8 mouse cellular contexts compared by ENCODE assay signal in genomic region chr13:23571022-23571503, GRCm38 (mm10). TPM values are rescaled to one million over a fixed set of nuclear protein-coding genes. Genes with fewer than 3 reads are reported as not detected.
DNase-seq lines count a peak whose midpoint lies in the region; ATAC-seq and TF ChIP-seq lines count a peak whose summit lies in the region.

Hist1h2ae (minus strand) TSS chr13:23571220.
Hist1h2bg (plus strand) TSS chr13:23571396.

- peak within 1 kb of the TSS; percentile 75 for H3K4me2 ChIP-seq in forebrain, embryonic 13.5 days

- DNase-seq in MN1 (ENCODE audit: low spot score), result peak; percentile 94
- peak; percentile 51 for DNase-seq in heart, postnatal 25 days (ENCODE audit: low spot score)
- DNase-seq in layer of hippocampus, adult 2 months (ENCODE audit: low spot score in 2 of 2), result peak; percentile 72 to 92
- DNase-seq in lung, adult 18-20 months, result peak; percentile 51 to 60
- peak; percentile 94 for DNase-seq in thymus, postnatal 0 days (ENCODE audit: low spot score)

- H3K36me3 ChIP-seq in forebrain, embryonic 13.5 days (ENCODE audit: poor library complexity, severe bottlenecking), result no peaks in the 10 kb centered on the region

- no peaks in the 10 kb centered on the region for H3K9me3 ChIP-seq in forebrain, embryonic 13.5 days (replicated peaks)

- under 1% methylated on average over 18 of the region's 18 CpGs for WGBS in forebrain, embryonic 13.5 days

- ATAC-seq in cerebellum, adult (ENCODE audit: insufficient number of reproducible peaks, low FRiP score, low TSS enrichment), result peak; percentile 97
- peak; percentile 90 for ATAC-seq in forebrain, embryonic 13.5 days
- peak; percentile 84 for ATAC-seq in neutrophil, adult 5-6 weeks (ENCODE audit: extremely low read depth, insufficient number of reproducible peaks, low FRiP score, poor library complexity, severe bottlenecking)

- intact Hi-C loops in heart, postnatal 25 days (cut with DNase I), result no loop called here

- H3K9ac ChIP-seq in forebrain, embryonic 13.5 days, result peak within 1 kb of the TSS; percentile 86

- peaks cover 23% of the 10 kb centered on the region for H3K4me1 ChIP-seq in forebrain, embryonic 13.5 days

- H3K27me3 ChIP-seq in forebrain, embryonic 13.5 days, result no peaks in the 10 kb centered on the region

- H3K4me3 ChIP-seq in forebrain, embryonic 13.5 days, result peak within 1 kb of the TSS; percentile 51
- peak within 1 kb of the TSS; percentile 73 for H3K4me3 ChIP-seq in layer of hippocampus, adult 2 months

- peak within 1 kb of the TSS; percentile 97 for H3K27ac ChIP-seq in forebrain, embryonic 13.5 days
- peak within 1 kb of the TSS; percentile 95 for H3K27ac ChIP-seq in layer of hippocampus, adult 2 months

- TF ChIP-seq CTCF in layer of hippocampus, adult 2 months (conservative IDR thresholded peaks at IDR 0.05), result no peak

RNA-seq across cellular contexts. Expression of gene Hist1h2ae, which starts in this region (rescaled TPM):
- 120 and 139 TPM in 2 replicates for polyA plus RNA-seq in forebrain, embryonic 13.5 days (2015; fragmentation: Nextera tagmentation; extraction: Ambion mirVana)
- 1 to 10 TPM; 3.4 to 4.1 TPM for total RNA-seq in heart, postnatal 25 days (2021)
- total RNA-seq in layer of hippocampus, adult 2 months (2021), result 1 to 10 TPM; 6.6 to 7.7 TPM
- 13.6 and 18.3 TPM in 2 replicates for total RNA-seq in neutrophil, adult 5-6 weeks (2017)
- 198 and 214 TPM in 2 replicates for polyA plus RNA-seq in thymus, postnatal 0 days (2015; fragmentation: Nextera tagmentation; extraction: Ambion mirVana)

RNA-seq across cellular contexts. Expression of gene Hist1h2bg, which starts in this region (rescaled TPM):
- 8.9 and 11.5 TPM in 2 replicates for polyA plus RNA-seq in forebrain, embryonic 13.5 days (2015; fragmentation: Nextera tagmentation; extraction: Ambion mirVana)
- 10 to 100 TPM; 28.4 to 48.1 TPM for total RNA-seq in heart, postnatal 25 days (2021)
- total RNA-seq in layer of hippocampus, adult 2 months (2021), result 10 to 100 TPM; 74.0 to 78.9 TPM
- total RNA-seq in neutrophil, adult 5-6 weeks (2017), result 97.4 and 145 TPM in 2 replicates
- 32.3 and 46.0 TPM in 2 replicates for polyA plus RNA-seq in thymus, postnatal 0 days (2015; fragmentation: Nextera tagmentation; extraction: Ambion mirVana)

Comparison
In these comparisons a context has a peak if more than half of its experiments do, and no peak if none do; other contexts are left out.
1. Peak in every context shown above with its lines: DNase-seq, ATAC-seq, H3K4me3 ChIP-seq and H3K27ac ChIP-seq.